Mouse (Mus musculus) bone marrow macrophage, adult 2 months (primary cell): ENCODE data around the gene Rho. TPM values are rescaled to one million over a fixed set of nuclear protein-coding genes. Genes with fewer than 3 reads are reported as not detected.
A peak's percentile ranks its signal among the peaks of the same experiment; 100 is the strongest.

ENCODE experiments used
- H3K27ac ChIP-seq: 2 replicates; pipeline ENCODE4 v1.5.1; 2012; ENCODE audit warnings: low read depth, low read length; ENCODE audit not compliant: insufficient read depth
- H3K4me1 ChIP-seq: 2 replicates; pipeline ENCODE4 v1.6.1; 2012; ENCODE audit warnings: low read length; ENCODE audit not compliant: control insufficient read depth, insufficient read depth
- H3K4me3 ChIP-seq: 2 replicates; pipeline ENCODE4 v1.5.1; 2012; ENCODE audit warnings: mild to moderate bottlenecking, low read length, moderate library complexity; ENCODE audit not compliant: insufficient read depth
- CTCF ChIP-seq: IDR thresholded peaks from 2 replicates; pipeline ENCODE4 v1.5.1; 2012; ENCODE audit warnings: low read depth, mild to moderate bottlenecking, low read length, moderate library complexity
- POLR2A ChIP-seq: IDR thresholded peaks from 2 replicates; pipeline ENCODE4 v1.6.1; 2012; ENCODE audit warnings: mild to moderate bottlenecking, low read depth, low read length, borderline replicate concordance
- polyA plus RNA-seq: library from polyadenylated mRNA; stranded (reverse); fragments of >200 nt; gene quantifications from 2 replicates; pipeline ENCODE4 v1.2.4, GENCODE M21; 2012; ENCODE audit not compliant: missing spikeins, insufficient read depth, insufficient read length

The Rho gene
- polyA plus RNA-seq, 1 experiment: not detected

DNA sequence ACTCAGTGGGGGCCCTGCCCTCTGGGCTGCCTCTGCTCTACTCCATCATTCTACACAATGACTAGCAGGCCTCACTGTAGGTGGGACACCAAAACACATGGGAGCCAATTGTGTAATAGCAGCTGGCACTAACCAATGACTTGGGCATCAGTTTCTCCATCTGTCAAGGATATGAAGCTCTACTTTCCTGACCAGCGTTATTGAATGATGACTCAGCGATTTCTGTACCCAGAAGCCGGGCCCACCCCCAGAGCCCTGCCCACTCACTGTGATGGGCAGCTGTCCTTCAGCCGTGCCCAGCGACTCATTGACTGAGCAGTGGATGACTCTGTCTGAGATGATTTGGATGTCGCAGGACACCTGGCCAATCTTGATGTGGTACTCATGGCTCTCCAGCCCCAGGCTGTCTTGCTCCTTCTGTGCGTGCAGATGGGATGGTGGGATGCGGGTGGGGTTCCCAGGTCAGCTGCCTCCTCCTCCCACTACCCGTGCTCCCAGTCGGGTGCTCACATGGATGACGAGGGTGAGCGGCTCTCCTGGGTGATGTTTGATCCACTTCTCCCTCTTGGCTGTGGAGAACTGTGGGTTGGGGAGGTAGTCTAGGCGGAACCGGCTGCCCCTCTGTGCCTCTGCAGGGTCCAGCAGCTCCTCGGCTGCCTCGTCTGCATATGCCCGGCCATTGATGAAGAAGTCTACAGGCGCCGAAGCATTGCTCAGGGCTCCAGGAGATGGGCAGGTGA lies 34.8 kb downstream of the Rho start:
- Histone ChIP-seq H3K4me3 (no peak overlapping the region), H3K4me1 (peaks cover 17% of the 10 kb centered on the region), H3K27ac (no peak overlapping the region)
- TF ChIP-seq POLR2A (no peak), CTCF (no peak)

GRCm38 (mm10) chr6:115967291-115967880 lies 35.8 kb downstream of the Rho start:
- no peak overlapping the region for H3K4me3 ChIP-seq
- H3K4me1 ChIP-seq: peaks cover 25% of the 10 kb centered on the region
- H3K27ac ChIP-seq: no peak overlapping the region
- no peak for TF ChIP-seq CTCF
- TF ChIP-seq POLR2A: no peak

GRCm38 (mm10) chr6:115968086-115968485 lies 36.5 kb downstream of the Rho start:
- TF ChIP-seq CTCF (no peak), POLR2A (no peak)
- Histone ChIP-seq H3K4me1 (peaks cover 32% of the 10 kb centered on the region), H3K27ac (no peak overlapping the region), H3K4me3 (no peak overlapping the region)

GRCm38 (mm10) chr6:115968700-115969099 lies 37.2 kb downstream of the Rho start:
- TF ChIP-seq POLR2A (no peak), CTCF (no peak)
- H3K27ac ChIP-seq: no peak overlapping the region
- H3K4me1 ChIP-seq: peaks cover 39% of the 10 kb centered on the region
- no peak overlapping the region for H3K4me3 ChIP-seq

DNA sequence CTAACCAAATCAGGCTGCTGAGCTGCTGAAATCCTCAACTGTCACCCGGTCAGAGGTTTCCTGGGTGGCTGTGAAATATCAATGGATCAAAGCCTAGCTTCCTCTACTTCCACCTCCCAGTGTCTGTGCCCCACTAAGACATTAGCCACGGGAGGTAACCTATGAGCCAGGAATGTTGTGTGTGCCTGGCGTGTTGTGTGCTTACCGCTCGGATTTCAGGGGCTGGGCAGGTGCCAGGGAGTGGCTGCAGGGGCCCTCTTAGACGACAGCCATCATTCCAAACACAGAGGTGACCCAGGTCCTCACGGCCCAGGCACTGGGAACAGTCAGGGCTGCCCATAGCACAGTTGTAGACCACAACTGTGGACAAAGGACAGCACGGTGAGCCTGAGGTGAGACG lies 37.6 kb downstream of the Rho start:
- Histone ChIP-seq H3K4me3 (no peak overlapping the region), H3K4me1 (peaks cover 43% of the 10 kb centered on the region)

GRCm38 (mm10) chr6:115969952-115970351 lies 38.4 kb downstream of the Rho start:
- Histone ChIP-seq H3K4me1 (peaks cover 44% of the 10 kb centered on the region), H3K27ac (no peak overlapping the region), H3K4me3 (no peak overlapping the region)
- TF ChIP-seq CTCF: no peak; the same call in 1 of the 2 replicates
- TF ChIP-seq POLR2A: no peak

More for the DNA sequence above, 37.6 kb downstream of the Rho start:
- no peak overlapping the region for H3K27ac ChIP-seq
- TF ChIP-seq POLR2A (no peak), CTCF (no peak)

DNA sequence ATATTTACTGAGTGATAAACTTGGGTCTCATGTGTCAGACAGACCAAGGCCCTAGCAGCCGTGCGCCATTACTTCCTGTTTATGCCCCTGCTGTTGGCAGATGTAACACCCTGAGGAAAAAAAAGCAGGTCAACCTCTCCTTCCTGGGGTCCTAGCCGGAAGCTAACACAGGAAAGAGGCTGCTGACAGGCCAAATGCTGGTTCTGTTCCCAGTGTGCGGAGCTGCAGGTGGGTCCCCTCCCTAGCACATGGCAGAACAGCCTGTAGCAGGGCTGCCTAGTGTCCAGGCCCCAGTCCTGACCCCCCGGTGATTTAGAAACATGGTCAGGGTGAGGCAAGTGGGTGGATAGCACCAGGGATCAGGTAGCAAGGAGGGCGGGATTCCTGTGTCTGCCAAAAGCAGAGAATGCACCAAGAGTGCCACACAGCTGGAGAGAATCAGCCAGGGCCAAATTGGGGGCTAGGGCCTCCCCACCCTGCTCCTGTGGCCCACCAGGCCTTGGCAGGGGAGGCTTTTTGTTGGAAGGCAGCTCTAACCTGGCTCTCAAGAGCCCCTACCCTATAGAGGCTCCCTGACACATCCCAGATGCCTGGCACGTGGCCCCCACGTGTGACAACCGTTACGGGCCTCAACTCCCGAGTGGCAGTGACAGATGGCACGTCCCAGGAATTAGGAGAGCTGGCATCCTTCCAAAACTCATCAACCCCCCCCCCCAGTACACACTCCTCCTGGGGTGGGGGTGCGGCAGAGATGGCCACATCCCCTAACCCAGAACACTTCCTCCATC lies 39.9 kb downstream of the Rho start:
- Histone ChIP-seq H3K27ac (0 out of 2 replicates have a peak overlapping the region, but pooled peaks have one; percentile 19), H3K4me1 (peaks cover 59% of the 10 kb centered on the region), H3K4me3 (no peak overlapping the region)
- TF ChIP-seq POLR2A (no peak), CTCF (no peak)

- no peak overlapping the region for H3K27ac ChIP-seq
- peaks cover 66% of the 10 kb centered on the region for H3K4me1 ChIP-seq
- TF ChIP-seq POLR2A (no peak), CTCF (no peak)
These were observed 40.7 kb downstream of the Rho start for GRCm38 (mm10) chr6:115972083-115972764.

DNA sequence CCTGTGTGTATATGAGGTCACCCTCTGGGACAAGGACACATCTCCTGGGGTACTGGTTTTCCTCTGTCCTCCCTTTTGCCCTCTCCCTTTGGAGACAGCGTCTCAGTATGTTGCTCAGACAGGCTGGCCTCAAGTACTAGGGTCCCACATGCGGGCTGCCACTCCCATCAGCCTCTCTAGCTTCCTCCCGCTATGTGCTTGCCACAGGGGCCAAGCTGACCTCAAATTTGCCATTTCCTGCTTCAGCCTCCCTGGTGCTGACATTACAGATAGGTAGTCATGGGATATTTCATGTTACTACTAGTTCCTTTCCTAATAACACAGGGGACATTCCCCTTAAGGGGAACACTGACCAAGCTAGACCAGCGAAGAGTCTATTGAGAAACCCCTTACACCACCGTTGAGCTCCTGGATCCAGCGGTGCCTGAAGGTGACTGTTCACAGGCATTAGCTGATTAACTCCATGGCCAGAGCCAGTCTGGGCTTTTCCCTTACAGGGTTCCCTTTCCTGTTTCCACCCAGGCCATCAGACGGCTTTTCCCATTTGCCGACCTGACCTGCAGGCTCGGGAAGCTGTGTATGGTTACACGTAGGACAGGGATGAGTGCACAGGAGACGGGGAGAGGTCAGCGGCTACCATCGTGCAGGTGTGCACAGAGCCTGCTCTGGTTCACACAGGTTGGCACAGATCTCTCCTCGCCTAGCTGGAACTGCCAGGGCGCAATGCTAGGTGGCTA lies 41.8 kb downstream of the Rho start:
- H3K4me1 ChIP-seq: peaks cover 69% of the 10 kb centered on the region

More at GRCm38 (mm10) chr6:115972083-115972764, 40.7 kb downstream of the Rho start:
- no peak overlapping the region for H3K4me3 ChIP-seq

More for the DNA sequence above, 41.8 kb downstream of the Rho start:
- Histone ChIP-seq H3K27ac (peak overlapping the region; percentile 43), H3K4me3 (no peak overlapping the region)
- no peak for TF ChIP-seq POLR2A
- TF ChIP-seq CTCF: no peak
